Mouse (Mus musculus): ENCODE data around the gene Etv5. TPM values are rescaled to one million over a fixed set of nuclear protein-coding genes. Genes with fewer than 3 reads are reported as not detected.

The Etv5 gene
- polyA plus RNA-seq, 1 experiment from 2014 or later, result 242 TPM

DNA sequence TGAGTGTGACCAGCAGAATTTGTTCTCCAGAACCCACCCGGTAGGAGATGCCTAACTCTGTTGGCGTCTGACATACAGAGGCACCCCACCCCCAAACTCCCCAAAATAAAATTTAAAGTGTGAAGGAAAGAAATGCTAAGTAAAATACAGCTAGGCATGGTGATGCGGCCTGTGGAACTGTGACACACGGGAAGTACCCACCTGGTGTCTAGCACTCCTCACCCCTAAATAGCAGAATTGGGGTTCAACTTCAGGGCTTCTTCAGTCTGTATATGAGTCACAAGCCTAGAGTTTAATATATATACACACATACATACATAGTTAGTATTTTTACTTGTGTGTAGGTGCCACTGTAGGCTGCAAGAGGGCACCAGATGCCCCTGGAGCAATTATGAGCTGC, 32.8 kb downstream of the Etv5 start:
- no peak overlapping the region for H3K4me2 ChIP-seq
- no peak for TF ChIP-seq CTCF (IDR thresholded peaks at IDR 0.05; ENCODE audit: low read depth)
- ATAC-seq (ENCODE audit: insufficient read depth), result no peak
- H3K27ac ChIP-seq (ENCODE audit: low read depth), result no peak overlapping the region
- peaks cover 14% of the 10 kb centered on the region for H3K4me1 ChIP-seq (ENCODE audit: insufficient read depth)
- no peaks in the 10 kb centered on the region for H3K9me3 ChIP-seq (ENCODE audit: low read depth, low read length)
- no peak overlapping the region for H3K4me3 ChIP-seq (ENCODE audit: low read depth, low read length)
- peaks cover 35% of the 10 kb centered on the region for H3K36me3 ChIP-seq (ENCODE audit: insufficient read depth)
- H3K27me3 ChIP-seq (ENCODE audit: insufficient read depth, low read length), result no peaks in the 10 kb centered on the region
- WGBS, result 88% methylated on average over 4 of the region's 4 CpGs
- H3K9ac ChIP-seq, result no peak overlapping the region
- no peak for DNase-seq

DNA sequence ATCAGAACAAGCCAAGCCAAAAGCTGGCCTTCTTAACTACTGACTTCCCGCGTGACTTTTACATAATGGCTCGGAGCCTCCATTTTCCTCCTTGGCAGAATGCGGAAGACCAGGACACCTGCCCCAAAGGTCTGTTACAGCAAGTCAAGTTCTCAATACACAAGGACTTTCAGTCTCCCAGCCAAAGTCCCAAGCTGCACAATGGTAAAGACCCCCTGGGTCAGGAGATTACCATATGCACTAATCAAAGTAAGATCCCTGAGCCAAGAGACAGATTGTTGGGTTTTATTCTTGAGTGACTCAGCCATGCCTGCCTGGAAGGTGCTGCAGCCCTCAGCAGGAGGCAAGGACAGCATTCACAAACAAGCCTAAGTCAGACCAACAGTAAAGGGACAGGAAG, 33.5 kb downstream of the Etv5 start:
- no peak overlapping the region for H3K4me3 ChIP-seq (ENCODE audit: low read depth, low read length)
- DNase-seq (no peak), ATAC-seq (ENCODE audit: insufficient read depth) (0 out of 2 replicates have a peak, but pooled peaks have one; percentile 42)
- no peak for TF ChIP-seq CTCF (IDR thresholded peaks at IDR 0.05; ENCODE audit: low read depth)
- H3K9ac ChIP-seq, result no peak overlapping the region
- H3K27ac ChIP-seq (ENCODE audit: low read depth), result peak overlapping the region; percentile 78
- no peaks in the 10 kb centered on the region for H3K27me3 ChIP-seq (ENCODE audit: insufficient read depth, low read length)
- H3K4me1 ChIP-seq (ENCODE audit: insufficient read depth), result peaks cover 14% of the 10 kb centered on the region
- H3K4me2 ChIP-seq, result no peak overlapping the region
- H3K9me3 ChIP-seq (ENCODE audit: low read depth, low read length), result no peaks in the 10 kb centered on the region
- 57% methylated on average over 4 of the region's 4 CpGs for WGBS
- H3K36me3 ChIP-seq (ENCODE audit: insufficient read depth), result peaks cover 34% of the 10 kb centered on the region

DNA sequence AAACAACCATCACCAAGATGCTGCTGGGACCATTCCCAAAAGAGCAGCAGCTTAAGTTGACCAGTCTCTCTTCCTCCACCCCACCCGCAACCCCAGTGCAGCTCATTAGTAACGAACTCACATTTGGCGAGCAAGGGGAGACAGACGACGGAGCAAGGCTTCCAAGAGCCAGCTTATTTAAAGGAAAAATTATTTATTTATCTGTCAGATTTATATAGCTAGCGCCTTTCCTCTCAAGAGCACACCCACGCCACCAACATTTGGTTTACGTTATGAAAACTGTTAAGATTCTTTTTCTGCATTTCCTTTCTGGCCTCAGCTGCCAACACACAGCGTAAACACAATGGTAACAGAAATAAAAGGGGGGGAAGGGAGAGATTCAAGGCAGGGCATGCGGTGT, 34.0 kb downstream of the Etv5 start:
- no peak overlapping the region for H3K4me3 ChIP-seq (ENCODE audit: low read depth, low read length)
- no peak for TF ChIP-seq CTCF (IDR thresholded peaks at IDR 0.05; ENCODE audit: low read depth)
- ATAC-seq (ENCODE audit: insufficient read depth) (peak; percentile 83), DNase-seq (peak; percentile 89)
- WGBS, result 29% methylated on average over 10 of the region's 10 CpGs
- peaks cover 33% of the 10 kb centered on the region for H3K36me3 ChIP-seq (ENCODE audit: insufficient read depth)
- no peak overlapping the region for H3K9ac ChIP-seq
- peak overlapping the region; percentile 78 for H3K27ac ChIP-seq (ENCODE audit: low read depth)
- H3K4me2 ChIP-seq, result peak overlapping the region; percentile 28; the same call in 1 of the 2 replicates
- H3K4me1 ChIP-seq (ENCODE audit: insufficient read depth), result peaks cover 14% of the 10 kb centered on the region
- H3K27me3 ChIP-seq (ENCODE audit: insufficient read depth, low read length), result no peaks in the 10 kb centered on the region
- no peaks in the 10 kb centered on the region for H3K9me3 ChIP-seq (ENCODE audit: low read depth, low read length)

DNA sequence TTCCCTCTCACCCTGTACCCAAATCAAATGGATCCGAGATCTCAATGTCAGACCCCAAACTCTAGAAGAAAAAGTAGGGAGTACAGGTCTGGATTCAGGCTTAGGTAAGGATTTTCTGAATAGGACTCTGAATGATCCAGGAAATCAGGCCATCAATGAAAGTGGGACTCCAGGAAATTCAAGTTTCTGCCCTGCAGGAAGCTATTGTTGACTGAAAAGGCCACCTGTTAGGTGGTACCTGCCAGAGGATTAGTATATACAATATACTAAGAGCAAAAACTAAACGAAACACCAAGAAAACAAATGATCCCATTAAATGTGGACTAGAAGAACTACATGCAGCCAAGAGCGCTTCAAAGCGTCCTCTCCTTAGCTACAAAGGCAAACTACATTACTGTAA, 35.8 kb downstream of the Etv5 start:
- Histone ChIP-seq H3K4me1 (ENCODE audit: insufficient read depth) (peaks cover 14% of the 10 kb centered on the region), H3K9ac (no peak overlapping the region), H3K9me3 (ENCODE audit: low read depth, low read length) (no peaks in the 10 kb centered on the region), H3K36me3 (ENCODE audit: insufficient read depth) (peaks cover 38% of the 10 kb centered on the region), H3K4me2 (no peak overlapping the region), H3K27me3 (ENCODE audit: insufficient read depth, low read length) (no peaks in the 10 kb centered on the region), H3K27ac (ENCODE audit: low read depth) (no peak overlapping the region), H3K4me3 (ENCODE audit: low read depth, low read length) (no peak overlapping the region)
- DNase-seq (no peak), ATAC-seq (ENCODE audit: insufficient read depth) (no peak)
- no peak for TF ChIP-seq CTCF (IDR thresholded peaks at IDR 0.05; ENCODE audit: low read depth)
- WGBS, result 92% methylated on average over 4 of the region's 4 CpGs

DNA sequence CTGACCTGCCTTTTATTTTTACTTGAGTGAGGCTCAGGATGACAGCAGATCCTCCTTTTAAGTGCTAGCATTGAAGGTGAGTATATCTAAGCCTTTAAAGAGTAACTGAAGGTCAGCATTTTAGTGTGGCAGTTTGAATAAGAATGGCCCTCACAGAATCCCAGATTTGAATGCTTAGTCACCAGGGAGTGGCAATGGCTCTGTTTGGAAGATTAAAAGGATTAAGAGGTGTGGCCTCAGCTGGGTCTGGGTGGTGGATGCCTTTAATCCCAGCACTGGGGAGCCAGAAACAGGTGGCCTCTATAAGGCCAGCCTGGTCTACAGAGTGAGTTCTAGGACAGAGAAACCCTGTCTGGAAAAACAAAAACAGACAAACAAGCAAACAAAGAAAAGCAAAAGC, 36.9 kb downstream of the Etv5 start:
- Histone ChIP-seq H3K4me3 (ENCODE audit: low read depth, low read length) (no peak overlapping the region), H3K27ac (ENCODE audit: low read depth) (no peak overlapping the region), H3K27me3 (ENCODE audit: insufficient read depth, low read length) (no peaks in the 10 kb centered on the region), H3K4me1 (ENCODE audit: insufficient read depth) (peaks cover 14% of the 10 kb centered on the region), H3K4me2 (no peak overlapping the region), H3K36me3 (ENCODE audit: insufficient read depth) (peaks cover 46% of the 10 kb centered on the region), H3K9me3 (ENCODE audit: low read depth, low read length) (no peaks in the 10 kb centered on the region), H3K9ac (no peak overlapping the region)
- no peak for TF ChIP-seq CTCF (IDR thresholded peaks at IDR 0.05; ENCODE audit: low read depth)
- ATAC-seq (ENCODE audit: insufficient read depth), result no peak
- DNase-seq, result no peak

DNA sequence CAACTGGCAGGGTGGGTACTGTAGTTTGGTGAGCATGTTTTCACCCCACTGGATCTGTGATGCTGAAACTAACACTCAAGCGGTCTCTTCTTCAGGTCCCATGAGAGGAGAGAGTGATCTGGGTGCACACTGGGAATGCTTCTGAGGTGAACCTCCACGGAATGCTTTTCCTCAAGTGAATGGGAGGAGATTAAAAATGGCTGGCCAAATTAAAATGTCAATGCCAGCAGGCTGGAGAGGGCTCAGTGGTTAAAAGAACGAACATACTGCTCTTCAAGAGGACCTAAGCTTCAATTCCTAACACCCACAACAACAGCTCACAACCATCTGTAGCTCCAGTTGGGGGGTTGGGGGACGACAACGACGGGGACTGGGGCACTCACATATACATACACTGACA, 39.3 kb downstream of the Etv5 start:
- Histone ChIP-seq H3K4me3 (ENCODE audit: low read depth, low read length) (no peak overlapping the region), H3K9ac (no peak overlapping the region), H3K36me3 (ENCODE audit: insufficient read depth) (peaks cover 51% of the 10 kb centered on the region), H3K9me3 (ENCODE audit: low read depth, low read length) (no peaks in the 10 kb centered on the region), H3K27ac (ENCODE audit: low read depth) (no peak overlapping the region), H3K4me2 (no peak overlapping the region), H3K4me1 (ENCODE audit: insufficient read depth) (peaks cover 7% of the 10 kb centered on the region), H3K27me3 (ENCODE audit: insufficient read depth, low read length) (no peaks in the 10 kb centered on the region)
- DNase-seq (no peak), ATAC-seq (ENCODE audit: insufficient read depth) (no peak)
- WGBS, result 81% methylated on average over 6 of the region's 6 CpGs
- TF ChIP-seq CTCF (IDR thresholded peaks at IDR 0.05; ENCODE audit: low read depth), result no peak

DNA sequence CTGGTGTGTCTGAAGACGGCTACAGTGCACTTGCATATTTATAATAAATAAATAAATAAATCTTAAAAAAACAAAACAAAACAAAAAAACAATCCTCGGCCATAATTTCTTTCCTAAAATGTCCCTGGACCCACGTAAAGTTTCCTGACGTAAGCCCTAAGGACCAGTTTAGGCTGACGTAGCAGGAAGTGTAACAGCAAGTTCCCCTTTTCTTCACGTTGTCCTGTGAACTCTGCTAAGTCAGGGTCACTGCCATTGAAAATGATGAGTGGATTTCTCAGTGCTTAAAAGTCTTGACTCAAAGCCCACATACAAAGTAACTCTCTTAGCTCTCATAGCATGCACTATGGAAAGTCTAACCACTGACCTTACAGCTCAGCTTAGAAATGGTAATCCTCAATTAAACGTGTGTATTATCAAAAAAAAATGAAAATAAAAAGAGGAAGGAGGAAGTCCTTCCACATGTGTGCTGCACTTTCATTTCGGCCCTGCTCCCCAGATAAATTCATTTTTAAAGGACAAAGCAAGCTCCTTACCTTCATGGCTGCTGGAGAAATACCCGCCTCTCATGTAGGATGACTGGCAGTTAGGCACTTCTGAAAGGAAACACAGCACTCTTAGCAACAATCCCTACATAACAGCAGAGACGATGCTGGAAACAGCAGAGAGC, 40.6 kb downstream of the Etv5 start:
- Histone ChIP-seq H3K36me3 (ENCODE audit: insufficient read depth) (peaks cover 57% of the 10 kb centered on the region), H3K4me3 (ENCODE audit: low read depth, low read length) (no peak overlapping the region), H3K27ac (ENCODE audit: low read depth) (no peak overlapping the region), H3K27me3 (ENCODE audit: insufficient read depth, low read length) (no peaks in the 10 kb centered on the region), H3K4me2 (no peak overlapping the region), H3K4me1 (ENCODE audit: insufficient read depth) (no peaks in the 10 kb centered on the region), H3K9me3 (ENCODE audit: low read depth, low read length) (no peaks in the 10 kb centered on the region), H3K9ac (no peak overlapping the region)
- DNase-seq, result no peak
- TF ChIP-seq CTCF (IDR thresholded peaks at IDR 0.05; ENCODE audit: low read depth), result no peak
- no peak for ATAC-seq (ENCODE audit: insufficient read depth)
- WGBS, result 80% methylated on average over 10 of the region's 10 CpGs
